Mouse (Mus musculus): ENCODE data around the gene Gm5678. TPM values are rescaled to one million over a fixed set of nuclear protein-coding genes. Genes with fewer than 3 reads are reported as not detected.
A peak's percentile ranks its signal among the peaks of the same experiment; 100 is the strongest.

Gm5678 gene
- not detected in 2 replicates for total RNA-seq (2014; rRNA removed)
- polyA plus RNA-seq (2015; fragmentation: Nextera tagmentation; extraction: Ambion mirVana), result not detected in 2 replicates

DNA sequence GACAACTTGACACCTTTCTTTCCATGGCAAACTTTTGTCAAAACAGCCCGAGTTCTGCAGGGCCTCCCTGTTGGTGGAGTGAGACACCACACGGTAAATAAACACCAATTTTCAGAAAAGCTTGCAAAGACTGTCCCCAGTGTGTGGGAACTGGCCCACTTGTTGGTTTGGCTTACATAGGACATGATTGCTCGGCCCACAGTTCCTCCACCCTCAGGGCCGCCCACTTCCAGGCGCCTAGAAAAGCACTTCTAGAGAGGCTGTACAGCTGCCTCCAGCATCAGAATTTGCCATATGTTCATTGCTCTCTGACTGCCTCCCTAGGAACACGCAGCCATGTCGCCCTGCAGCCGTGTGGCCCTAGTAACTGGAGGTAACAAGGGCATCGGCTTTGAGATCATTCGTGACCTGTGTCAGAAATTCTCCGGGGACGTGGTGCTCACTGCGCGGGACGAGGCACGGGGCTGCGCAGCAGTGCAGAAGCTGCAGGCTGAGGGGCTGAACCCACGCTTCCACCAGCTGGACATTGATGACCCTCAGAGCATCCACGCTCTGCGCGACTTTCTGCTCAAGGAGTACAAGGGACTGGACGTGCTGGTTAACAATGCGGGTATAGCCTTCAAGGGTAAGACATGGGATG lies at the start of gene Gm5678:
TSS of gene Gm5678 (plus strand) at position 337 of the 640 bp plus-strand sequence.
- no peak for ATAC-seq (ENCODE audit: low FRiP score)
- no peak for TF ChIP-seq CTCF (IDR thresholded peaks at IDR 0.05)
- Histone ChIP-seq H3K4me1 (ENCODE audit: insufficient read depth, low read length) (no peaks in the 10 kb centered on the region), H3K27me3 (ENCODE audit: insufficient read depth, low read length) (no peaks in the 10 kb centered on the region), H3K4me3 (ENCODE audit: low read depth, low read length) (no peak within 1 kb of the TSS), H3K9ac (replicated peaks; ENCODE audit: low read length, poor library complexity, severe bottlenecking) (no peak within 1 kb of the TSS), H3K4me2 (ENCODE audit: low read depth, low read length, poor library complexity, severe bottlenecking) (no peak within 1 kb of the TSS), H3K9me3 (ENCODE audit: low read length) (no peaks in the 10 kb centered on the region), H3K36me3 (ENCODE audit: insufficient read depth, low read length) (no peaks in the 10 kb centered on the region), H3K27ac (ENCODE audit: low read depth, low read length) (no peak within 1 kb of the TSS)
- DNase-seq (ENCODE audit: low spot score), result no peak
- 87% methylated on average over 23 of the region's 23 CpGs for WGBS

DNA sequence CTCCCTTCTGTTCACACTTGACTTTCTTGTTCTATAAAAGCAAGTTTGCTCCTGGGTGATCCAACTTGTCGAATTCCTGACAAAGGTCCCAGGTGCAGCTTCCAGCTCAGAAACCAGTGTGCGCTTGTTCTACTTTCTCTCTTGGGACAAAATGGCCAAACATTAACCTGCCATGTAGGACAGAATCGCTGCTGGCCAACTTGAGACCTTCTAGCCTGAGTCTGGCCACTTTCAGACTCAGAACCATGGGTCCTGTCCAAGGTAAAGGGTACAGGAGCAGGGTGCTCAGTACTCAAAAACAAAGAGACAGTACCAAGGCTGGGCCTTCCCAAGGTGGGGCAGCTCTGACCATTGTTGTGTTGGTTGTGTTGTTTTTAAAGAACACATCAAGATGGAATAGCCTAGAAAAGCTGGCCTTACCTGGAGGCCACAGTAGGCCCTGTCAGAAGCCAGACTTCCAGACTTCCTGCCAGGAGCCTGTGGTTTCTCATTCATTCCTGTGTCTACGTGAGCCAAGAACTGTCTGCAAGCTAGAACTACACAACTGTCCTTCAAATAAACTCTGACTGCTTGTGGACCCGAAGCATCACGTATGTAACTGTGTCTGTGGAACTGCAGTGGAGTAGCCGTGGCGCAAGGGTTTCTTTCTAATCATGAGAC lies 49.4 kb upstream of the Gm5678 start:
- Histone ChIP-seq H3K4me2 (ENCODE audit: low read depth, low read length, poor library complexity, severe bottlenecking) (no peak overlapping the region), H3K36me3 (ENCODE audit: insufficient read depth, low read length) (no peaks in the 10 kb centered on the region), H3K27me3 (ENCODE audit: insufficient read depth, low read length) (no peaks in the 10 kb centered on the region), H3K9me3 (ENCODE audit: low read length) (no peaks in the 10 kb centered on the region), H3K27ac (ENCODE audit: low read depth, low read length) (no peak overlapping the region), H3K4me3 (ENCODE audit: low read depth, low read length) (no peak overlapping the region), H3K4me1 (ENCODE audit: insufficient read depth, low read length) (no peaks in the 10 kb centered on the region), H3K9ac (replicated peaks; ENCODE audit: low read length, poor library complexity, severe bottlenecking) (no peak overlapping the region)
- no peak for DNase-seq (ENCODE audit: low spot score)
- no peak for TF ChIP-seq CTCF (IDR thresholded peaks at IDR 0.05)
- 86% methylated on average over 8 of the region's 8 CpGs for WGBS
- ATAC-seq (ENCODE audit: low FRiP score), result no peak

DNA sequence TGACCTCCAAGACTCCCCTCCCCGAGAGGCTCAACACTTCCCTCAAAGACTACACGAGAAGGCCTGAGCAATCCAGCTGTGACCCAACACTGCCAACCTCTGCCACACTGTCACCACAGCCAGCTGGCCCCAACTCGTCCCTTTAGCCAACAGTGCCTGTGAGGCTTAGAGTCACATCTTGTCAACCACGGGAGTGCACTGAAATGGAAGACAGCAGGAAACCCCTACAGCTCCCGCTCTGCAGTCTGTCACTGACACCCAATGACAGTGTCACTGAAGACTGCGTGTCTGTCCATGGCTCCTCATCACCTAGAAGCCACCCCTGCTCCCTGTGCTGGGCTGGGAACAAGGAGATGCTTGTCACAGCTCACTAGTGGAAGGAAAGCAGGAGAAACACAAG lies 46.8 kb upstream of the Gm5678 start:
- ATAC-seq (ENCODE audit: low FRiP score) (no peak), DNase-seq (ENCODE audit: low spot score) (peak; percentile 19)
- WGBS, result 64% methylated on average over 6 of the region's 6 CpGs
- H3K27me3 ChIP-seq (ENCODE audit: insufficient read depth, low read length), result no peaks in the 10 kb centered on the region
- H3K4me3 ChIP-seq (ENCODE audit: low read depth, low read length), result no peak overlapping the region
- no peak overlapping the region for H3K9ac ChIP-seq (replicated peaks; ENCODE audit: low read length, poor library complexity, severe bottlenecking)
- H3K4me2 ChIP-seq (ENCODE audit: low read depth, low read length, poor library complexity, severe bottlenecking), result no peak overlapping the region
- peaks cover 16% of the 10 kb centered on the region; the same call in 1 of the 2 replicates for H3K36me3 ChIP-seq (ENCODE audit: insufficient read depth, low read length)
- H3K27ac ChIP-seq (ENCODE audit: low read depth, low read length), result no peak overlapping the region
- no peaks in the 10 kb centered on the region for H3K4me1 ChIP-seq (ENCODE audit: insufficient read depth, low read length)
- H3K9me3 ChIP-seq (ENCODE audit: low read length), result no peaks in the 10 kb centered on the region
- TF ChIP-seq CTCF (IDR thresholded peaks at IDR 0.05), result no peak

DNA sequence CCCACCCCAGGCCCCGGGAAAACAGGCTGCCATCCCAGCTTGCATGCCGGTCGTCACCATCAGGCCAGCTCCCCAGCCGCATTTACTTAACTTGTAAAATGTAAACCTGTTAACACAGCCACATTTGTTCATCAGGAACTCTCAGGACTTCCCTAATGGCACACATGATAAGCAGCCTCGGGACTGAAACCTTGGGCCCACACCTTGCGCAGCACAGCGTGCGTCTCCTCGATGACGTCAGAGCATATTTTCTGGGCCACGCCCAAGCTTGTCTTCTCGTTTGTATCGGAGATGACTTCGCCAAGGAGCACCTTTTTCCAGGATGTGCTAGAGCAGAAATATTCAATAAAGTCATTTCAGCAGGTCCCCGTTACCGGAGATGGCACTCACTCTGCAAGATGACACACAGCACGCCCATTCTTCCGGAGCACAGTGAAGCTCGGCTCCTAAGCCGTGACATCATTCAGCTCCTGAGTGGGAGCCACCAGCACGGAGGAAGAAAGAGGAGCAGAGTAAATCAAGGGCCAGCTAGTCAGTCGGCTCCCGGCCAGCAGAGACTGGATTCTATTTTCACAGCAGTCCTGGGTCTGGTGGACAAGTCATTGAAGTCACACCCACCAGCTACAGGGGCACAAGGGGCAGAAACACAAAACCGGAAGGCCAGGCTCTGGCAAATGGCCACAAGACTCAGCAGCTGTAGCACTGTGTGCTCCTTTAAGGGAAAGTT lies 42.8 kb upstream of the Gm5678 start:
- Histone ChIP-seq H3K4me1 (ENCODE audit: insufficient read depth, low read length) (no peaks in the 10 kb centered on the region), H3K9ac (replicated peaks; ENCODE audit: low read length, poor library complexity, severe bottlenecking) (no peak overlapping the region), H3K27ac (ENCODE audit: low read depth, low read length) (no peak overlapping the region), H3K9me3 (ENCODE audit: low read length) (no peaks in the 10 kb centered on the region), H3K27me3 (ENCODE audit: insufficient read depth, low read length) (no peaks in the 10 kb centered on the region), H3K4me2 (ENCODE audit: low read depth, low read length, poor library complexity, severe bottlenecking) (no peak overlapping the region), H3K4me3 (ENCODE audit: low read depth, low read length) (no peak overlapping the region), H3K36me3 (ENCODE audit: insufficient read depth, low read length) (peaks cover 29% of the 10 kb centered on the region)
- ATAC-seq (ENCODE audit: low FRiP score) (no peak), DNase-seq (ENCODE audit: low spot score) (no peak)
- no peak for TF ChIP-seq CTCF (IDR thresholded peaks at IDR 0.05)
- WGBS, result 95% methylated on average over 24 of the region's 24 CpGs

DNA sequence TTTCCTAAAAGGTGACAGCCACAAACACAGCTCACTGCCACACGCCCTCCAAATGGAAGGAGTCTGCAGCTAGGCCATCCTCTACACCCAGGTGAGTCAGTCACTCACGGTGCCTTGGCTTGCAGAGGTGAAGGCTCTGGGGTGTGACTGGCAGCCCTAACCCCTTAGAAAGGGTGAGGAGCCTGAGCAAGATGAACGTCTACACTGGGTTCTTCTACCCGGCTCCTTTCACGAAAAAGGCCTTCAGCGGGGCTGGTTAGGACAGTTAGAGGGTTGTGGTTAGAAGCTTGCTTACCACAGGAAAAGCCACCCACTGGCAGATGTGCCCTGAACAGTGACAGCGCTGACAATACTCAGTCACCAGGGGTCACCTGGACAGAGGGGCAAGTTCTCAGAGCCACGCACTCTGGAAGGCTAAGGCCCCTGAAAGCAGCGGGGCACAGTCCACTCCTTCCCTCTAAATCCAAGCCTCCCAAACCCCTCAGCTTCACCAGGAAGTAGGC lies 42.1 kb upstream of the Gm5678 start:
- no peaks in the 10 kb centered on the region for H3K9me3 ChIP-seq (ENCODE audit: low read length)
- no peaks in the 10 kb centered on the region for H3K27me3 ChIP-seq (ENCODE audit: insufficient read depth, low read length)
- H3K4me1 ChIP-seq (ENCODE audit: insufficient read depth, low read length), result no peaks in the 10 kb centered on the region
- no peak overlapping the region for H3K4me2 ChIP-seq (ENCODE audit: low read depth, low read length, poor library complexity, severe bottlenecking)
- TF ChIP-seq CTCF (IDR thresholded peaks at IDR 0.05), result no peak
- ATAC-seq (ENCODE audit: low FRiP score) (no peak), DNase-seq (ENCODE audit: low spot score) (no peak)
- no peak overlapping the region for H3K9ac ChIP-seq (replicated peaks; ENCODE audit: low read length, poor library complexity, severe bottlenecking)
- 85% methylated on average over 9 of the region's 9 CpGs for WGBS
- no peak overlapping the region for H3K27ac ChIP-seq (ENCODE audit: low read depth, low read length)
- H3K4me3 ChIP-seq (ENCODE audit: low read depth, low read length), result no peak overlapping the region
- H3K36me3 ChIP-seq (ENCODE audit: insufficient read depth, low read length), result peaks cover 35% of the 10 kb centered on the region

Data from midbrain, postnatal 0 days (tissue).